Mouse (Mus musculus): ENCODE data around the gene Phyhipl. TPM values are rescaled to one million over a fixed set of nuclear protein-coding genes. Genes with fewer than 3 reads are reported as not detected.

Phyhipl gene
- polyA plus RNA-seq, 1 experiment from 2014 or later: 4.8 TPM

DNA sequence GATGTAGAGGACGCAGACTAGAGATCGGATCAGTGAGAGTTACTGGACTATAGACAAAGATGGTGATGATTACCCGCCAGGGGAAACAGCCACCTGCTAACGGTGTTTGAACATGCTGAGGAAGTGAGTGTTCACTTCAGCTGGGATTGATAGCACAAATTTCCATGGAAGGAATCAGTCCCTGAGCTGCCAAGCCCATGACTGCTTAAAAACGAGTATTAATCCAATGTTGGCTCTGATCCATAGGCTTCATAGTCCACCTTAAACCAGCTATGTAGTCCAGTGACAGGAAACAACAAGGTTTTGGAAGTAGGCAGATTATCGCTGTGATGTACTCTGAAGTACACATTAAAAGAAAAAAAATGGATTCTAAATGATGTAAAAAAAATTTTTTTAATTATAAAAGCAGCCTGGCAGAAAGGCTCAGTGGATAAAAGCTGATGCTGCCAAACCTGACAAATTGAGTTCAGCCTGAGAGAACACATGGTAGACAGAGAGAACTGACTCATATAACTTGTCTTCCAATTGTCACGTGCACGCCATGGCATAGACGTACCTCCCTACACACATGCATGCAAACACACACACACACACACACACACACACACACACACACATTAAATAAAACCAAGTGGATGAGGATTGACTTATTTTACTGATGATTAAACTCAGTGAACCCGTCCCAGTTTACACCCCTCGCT, 14.7 kb downstream of the Phyhipl start:
- DNase-seq (ENCODE audit: low spot score): no peak
- Histone ChIP-seq H3K27me3 (replicated peaks; ENCODE audit: control insufficient read depth, insufficient read depth, low read length) (no peaks in the 10 kb centered on the region), H3K4me1 (replicated peaks; ENCODE audit: control insufficient read depth, insufficient read depth, low read length) (no peaks in the 10 kb centered on the region), H3K9me3 (ENCODE audit: control insufficient read depth, low read length) (no peaks in the 10 kb centered on the region), H3K36me3 (ENCODE audit: control insufficient read depth, insufficient read depth, low read length) (no peaks in the 10 kb centered on the region), H3K4me3 (ENCODE audit: low read depth, low read length) (no peak overlapping the region), H3K4me2 (ENCODE audit: low read length) (no peak overlapping the region), H3K27ac (ENCODE audit: low read depth) (no peak overlapping the region), H3K9ac (ENCODE audit: low read length) (no peak overlapping the region)
- no peak for ATAC-seq (replicated peaks; ENCODE audit: low FRiP score, low TSS enrichment, low read depth)
- 84% methylated on average over 11 of the region's 11 CpGs for WGBS

DNA sequence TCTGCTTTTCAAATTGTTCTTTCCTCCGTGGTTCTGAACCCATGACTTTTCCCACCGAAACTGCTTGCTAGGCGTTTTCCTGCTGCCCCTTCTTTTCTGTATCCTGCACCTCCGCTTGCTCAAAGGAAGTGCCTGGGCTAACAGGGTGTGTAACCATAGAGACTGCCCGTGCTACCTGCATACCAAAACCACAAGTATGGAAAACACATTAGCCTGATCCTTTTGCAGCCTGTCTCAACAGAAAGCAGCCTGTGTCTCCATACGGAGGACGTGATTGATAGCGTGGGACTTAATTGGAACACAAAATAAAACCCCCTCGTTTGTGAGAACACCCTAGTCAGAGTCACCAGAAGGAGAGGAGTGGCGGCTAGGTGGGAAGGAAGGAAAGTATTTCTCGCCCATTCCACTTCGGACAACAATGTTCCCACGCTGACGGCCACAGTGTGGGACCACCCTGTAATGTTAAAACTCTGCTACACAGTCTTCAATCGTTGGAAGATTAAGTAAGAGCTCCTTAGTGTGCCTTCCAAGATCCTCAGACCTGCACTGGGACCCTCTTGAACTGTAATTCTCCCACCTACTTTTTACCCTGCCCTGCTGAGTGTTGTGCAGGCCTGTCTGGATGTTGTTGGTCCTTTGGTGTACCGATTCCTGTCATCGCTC, 15.6 kb downstream of the Phyhipl start:
- Histone ChIP-seq H3K4me2 (ENCODE audit: low read length) (no peak overlapping the region), H3K27me3 (replicated peaks; ENCODE audit: control insufficient read depth, insufficient read depth, low read length) (no peaks in the 10 kb centered on the region), H3K27ac (ENCODE audit: low read depth) (no peak overlapping the region), H3K9ac (ENCODE audit: low read length) (no peak overlapping the region), H3K36me3 (ENCODE audit: control insufficient read depth, insufficient read depth, low read length) (no peaks in the 10 kb centered on the region), H3K4me1 (replicated peaks; ENCODE audit: control insufficient read depth, insufficient read depth, low read length) (no peaks in the 10 kb centered on the region), H3K4me3 (ENCODE audit: low read depth, low read length) (no peak overlapping the region), H3K9me3 (ENCODE audit: control insufficient read depth, low read length) (no peaks in the 10 kb centered on the region)
- ATAC-seq (replicated peaks; ENCODE audit: low FRiP score, low TSS enrichment, low read depth) (no peak), DNase-seq (ENCODE audit: low spot score) (no peak)
- WGBS: 71% methylated on average over 17 of the region's 17 CpGs

DNA sequence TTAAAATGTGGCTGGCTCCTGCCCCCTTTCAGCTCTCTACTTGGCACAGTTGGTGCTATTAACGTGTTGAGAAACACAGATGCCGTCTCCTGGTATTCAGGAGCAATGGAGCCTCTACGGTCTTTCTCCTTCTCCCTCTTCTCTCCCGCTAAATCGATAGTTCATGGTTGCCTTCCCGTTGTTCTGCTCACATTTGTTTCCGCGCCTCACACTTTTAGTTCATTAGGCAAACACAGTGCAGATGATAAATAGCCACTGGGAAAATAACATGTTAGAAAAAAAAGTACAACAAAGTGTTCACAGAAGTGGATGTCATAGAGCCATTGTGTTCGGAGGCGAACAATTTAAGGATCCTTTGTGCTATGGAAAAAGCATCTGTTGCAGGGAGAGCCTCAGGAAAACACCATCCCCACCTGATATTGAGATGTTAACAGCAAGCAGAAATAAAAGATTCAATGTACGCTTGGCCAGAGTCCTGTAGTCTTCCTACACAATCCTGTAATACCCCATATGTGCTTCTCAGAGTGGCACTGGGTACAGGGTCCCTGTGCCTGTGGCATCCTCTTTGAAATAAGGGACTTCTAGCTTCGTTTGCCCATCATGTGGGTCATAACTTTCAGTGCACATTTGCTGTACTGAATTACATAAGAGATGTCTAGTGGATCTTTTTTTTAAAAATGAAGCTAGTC, 18.0 kb downstream of the Phyhipl start:
- Histone ChIP-seq H3K9ac (ENCODE audit: low read length) (no peak overlapping the region), H3K27ac (ENCODE audit: low read depth) (no peak overlapping the region), H3K4me3 (ENCODE audit: low read depth, low read length) (no peak overlapping the region), H3K4me2 (ENCODE audit: low read length) (no peak overlapping the region), H3K4me1 (replicated peaks; ENCODE audit: control insufficient read depth, insufficient read depth, low read length) (no peaks in the 10 kb centered on the region), H3K27me3 (replicated peaks; ENCODE audit: control insufficient read depth, insufficient read depth, low read length) (no peaks in the 10 kb centered on the region), H3K9me3 (ENCODE audit: control insufficient read depth, low read length) (no peaks in the 10 kb centered on the region), H3K36me3 (ENCODE audit: control insufficient read depth, insufficient read depth, low read length) (no peaks in the 10 kb centered on the region)
- 87% methylated on average over 12 of the region's 12 CpGs for WGBS
- DNase-seq (ENCODE audit: low spot score) (no peak), ATAC-seq (replicated peaks; ENCODE audit: low FRiP score, low TSS enrichment, low read depth) (no peak)

DNA sequence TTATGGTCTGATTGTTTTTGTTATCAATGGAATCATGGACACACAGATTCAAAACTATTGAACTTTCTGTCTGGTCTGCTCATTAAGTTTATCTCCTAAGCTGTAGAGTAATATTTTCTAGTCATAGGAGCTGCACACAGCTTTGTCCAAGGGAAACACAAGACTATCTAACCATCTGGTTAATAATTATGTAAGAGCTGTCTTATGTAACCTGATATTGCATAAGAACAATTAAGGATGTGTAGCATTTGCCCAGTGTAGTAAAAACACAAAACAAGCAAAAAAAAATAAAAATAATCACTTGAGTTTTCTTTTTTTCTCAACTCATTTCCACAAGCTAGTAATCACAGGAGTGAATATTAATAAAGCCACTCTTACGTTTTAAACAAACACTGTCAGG, 20.5 kb downstream of the Phyhipl start:
- Histone ChIP-seq H3K9me3 (ENCODE audit: control insufficient read depth, low read length) (no peaks in the 10 kb centered on the region), H3K27ac (ENCODE audit: low read depth) (no peak overlapping the region), H3K9ac (ENCODE audit: low read length) (no peak overlapping the region), H3K27me3 (replicated peaks; ENCODE audit: control insufficient read depth, insufficient read depth, low read length) (no peaks in the 10 kb centered on the region), H3K36me3 (ENCODE audit: control insufficient read depth, insufficient read depth, low read length) (no peaks in the 10 kb centered on the region), H3K4me2 (ENCODE audit: low read length) (no peak overlapping the region), H3K4me1 (replicated peaks; ENCODE audit: control insufficient read depth, insufficient read depth, low read length) (no peaks in the 10 kb centered on the region), H3K4me3 (ENCODE audit: low read depth, low read length) (no peak overlapping the region)
- DNase-seq (ENCODE audit: low spot score): no peak
- 63% methylated on average over 1 of the region's 1 CpGs for WGBS
- no peak for ATAC-seq (replicated peaks; ENCODE audit: low FRiP score, low TSS enrichment, low read depth)

DNA sequence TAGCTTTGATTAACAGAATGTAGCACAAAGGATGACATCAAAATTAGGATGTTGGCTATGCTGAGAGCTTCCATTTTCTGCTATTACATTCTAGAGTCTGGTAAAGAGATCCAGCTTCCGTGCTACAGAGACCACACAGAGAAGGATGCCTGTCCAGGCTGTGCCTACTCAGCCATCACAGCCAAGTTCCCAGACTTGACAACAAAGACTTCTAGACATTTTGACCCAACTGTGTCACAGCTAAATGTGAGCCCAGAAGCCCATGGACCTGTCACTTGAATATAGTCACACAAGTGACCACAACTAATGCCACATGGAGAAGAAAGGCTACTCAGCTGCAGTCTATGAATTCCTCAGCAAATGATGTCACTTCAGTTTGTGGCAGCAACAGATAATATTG, 24.6 kb downstream of the Phyhipl start:
- H3K27ac ChIP-seq (ENCODE audit: low read depth): no peak overlapping the region
- no peak overlapping the region for H3K9ac ChIP-seq (ENCODE audit: low read length)
- H3K4me1 ChIP-seq (replicated peaks; ENCODE audit: control insufficient read depth, insufficient read depth, low read length): no peaks in the 10 kb centered on the region
- no peak overlapping the region for H3K4me2 ChIP-seq (ENCODE audit: low read length)
- ATAC-seq (replicated peaks; ENCODE audit: low FRiP score, low TSS enrichment, low read depth): no peak
- H3K4me3 ChIP-seq (ENCODE audit: low read depth, low read length): no peak overlapping the region
- H3K36me3 ChIP-seq (ENCODE audit: control insufficient read depth, insufficient read depth, low read length): no peaks in the 10 kb centered on the region
- H3K27me3 ChIP-seq (replicated peaks; ENCODE audit: control insufficient read depth, insufficient read depth, low read length): no peaks in the 10 kb centered on the region
- no peaks in the 10 kb centered on the region for H3K9me3 ChIP-seq (ENCODE audit: control insufficient read depth, low read length)
- WGBS: 83% methylated on average over 1 of the region's 1 CpGs
- DNase-seq (ENCODE audit: low spot score): no peak

DNA sequence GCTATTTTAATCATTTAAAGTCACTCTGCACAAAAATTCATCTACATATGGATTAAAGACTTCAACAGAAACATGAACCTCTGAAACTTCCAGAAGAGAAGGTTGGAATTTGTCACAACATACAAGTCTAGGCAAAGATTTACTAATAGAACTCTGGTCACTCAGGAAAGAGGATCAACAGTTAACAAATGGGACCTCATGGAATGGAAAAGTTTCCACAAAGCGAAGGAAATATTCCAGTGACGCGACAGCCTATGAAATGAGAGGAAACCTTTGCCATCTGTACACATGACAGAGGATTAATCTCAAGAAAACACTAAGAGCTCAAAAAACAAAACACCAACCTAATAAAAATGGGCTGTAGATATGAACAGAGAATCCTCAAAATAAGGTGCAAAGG, 32.3 kb downstream of the Phyhipl start:
- H3K9me3 ChIP-seq (ENCODE audit: control insufficient read depth, low read length): no peaks in the 10 kb centered on the region
- no peak overlapping the region for H3K4me2 ChIP-seq (ENCODE audit: low read length)
- WGBS: 96% methylated on average over 3 of the region's 3 CpGs
- H3K4me3 ChIP-seq (ENCODE audit: low read depth, low read length): no peak overlapping the region
- no peaks in the 10 kb centered on the region for H3K4me1 ChIP-seq (replicated peaks; ENCODE audit: control insufficient read depth, insufficient read depth, low read length)
- no peak overlapping the region for H3K27ac ChIP-seq (ENCODE audit: low read depth)
- DNase-seq (ENCODE audit: low spot score) (no peak), ATAC-seq (replicated peaks; ENCODE audit: low FRiP score, low TSS enrichment, low read depth) (no peak)
- no peaks in the 10 kb centered on the region for H3K27me3 ChIP-seq (replicated peaks; ENCODE audit: control insufficient read depth, insufficient read depth, low read length)
- H3K36me3 ChIP-seq (ENCODE audit: control insufficient read depth, insufficient read depth, low read length): no peaks in the 10 kb centered on the region
- H3K9ac ChIP-seq (ENCODE audit: low read length): no peak overlapping the region

DNA sequence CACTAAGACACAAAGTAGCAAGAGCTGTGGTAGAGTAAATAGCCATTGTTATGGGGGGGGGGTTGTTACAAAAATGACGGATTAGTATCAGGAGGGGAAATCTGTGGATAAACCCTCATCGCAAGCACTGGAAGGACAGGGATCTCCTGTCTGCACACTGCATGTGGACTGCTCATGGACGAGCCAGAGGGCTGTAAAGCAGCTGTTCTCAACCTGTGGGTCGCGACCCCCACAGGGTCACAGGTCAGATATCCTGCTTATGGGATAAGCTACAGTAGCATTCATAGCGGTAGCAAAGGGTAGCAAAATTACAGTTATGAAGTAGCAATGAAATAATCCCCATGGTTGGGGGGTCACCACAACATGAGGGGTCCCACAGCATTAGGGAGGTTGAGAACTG, 39.4 kb downstream of the Phyhipl start:
- H3K9me3 ChIP-seq (ENCODE audit: control insufficient read depth, low read length): no peaks in the 10 kb centered on the region
- no peak overlapping the region for H3K4me3 ChIP-seq (ENCODE audit: low read depth, low read length)
- DNase-seq (ENCODE audit: low spot score) (no peak), ATAC-seq (replicated peaks; ENCODE audit: low FRiP score, low TSS enrichment, low read depth) (no peak)
- H3K4me2 ChIP-seq (ENCODE audit: low read length): no peak overlapping the region
- H3K36me3 ChIP-seq (ENCODE audit: control insufficient read depth, insufficient read depth, low read length): no peaks in the 10 kb centered on the region
- no peaks in the 10 kb centered on the region for H3K4me1 ChIP-seq (replicated peaks; ENCODE audit: control insufficient read depth, insufficient read depth, low read length)
- no peak overlapping the region for H3K27ac ChIP-seq (ENCODE audit: low read depth)
- H3K27me3 ChIP-seq (replicated peaks; ENCODE audit: control insufficient read depth, insufficient read depth, low read length): no peaks in the 10 kb centered on the region
- 87% methylated on average over 6 of the region's 6 CpGs for WGBS
- H3K9ac ChIP-seq (ENCODE audit: low read length): no peak overlapping the region

DNA sequence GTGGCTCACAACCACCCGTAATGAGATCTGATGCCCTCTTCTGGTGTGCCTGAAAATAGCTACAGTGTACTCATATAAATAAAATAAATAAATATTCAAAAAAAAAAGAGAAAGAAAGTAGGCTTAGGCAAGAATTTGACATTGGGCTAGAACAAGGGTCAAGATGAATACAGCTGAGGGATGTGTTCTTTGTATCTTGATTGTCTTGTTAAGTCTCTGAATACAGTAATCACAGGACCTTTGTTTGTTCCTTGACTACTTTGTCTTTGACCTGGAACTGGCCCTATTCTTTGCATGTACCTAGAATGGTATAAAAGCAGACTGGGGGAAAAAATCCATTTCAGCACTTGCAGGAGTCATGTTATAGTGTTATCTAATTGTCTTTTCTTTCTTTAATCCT, 44.1 kb downstream of the Phyhipl start:
- WGBS: 89% methylated on average over 1 of the region's 1 CpGs
- H3K36me3 ChIP-seq (ENCODE audit: control insufficient read depth, insufficient read depth, low read length): no peaks in the 10 kb centered on the region
- DNase-seq (ENCODE audit: low spot score): no peak
- no peaks in the 10 kb centered on the region for H3K27me3 ChIP-seq (replicated peaks; ENCODE audit: control insufficient read depth, insufficient read depth, low read length)
- H3K4me3 ChIP-seq (ENCODE audit: low read depth, low read length): no peak overlapping the region
- no peak overlapping the region for H3K9ac ChIP-seq (ENCODE audit: low read length)
- H3K27ac ChIP-seq (ENCODE audit: low read depth): no peak overlapping the region
- ATAC-seq (replicated peaks; ENCODE audit: low FRiP score, low TSS enrichment, low read depth): no peak
- H3K4me2 ChIP-seq (ENCODE audit: low read length): no peak overlapping the region
- H3K9me3 ChIP-seq (ENCODE audit: control insufficient read depth, low read length): no peaks in the 10 kb centered on the region
- H3K4me1 ChIP-seq (replicated peaks; ENCODE audit: control insufficient read depth, insufficient read depth, low read length): no peaks in the 10 kb centered on the region
